In the genomic region with DNA sequence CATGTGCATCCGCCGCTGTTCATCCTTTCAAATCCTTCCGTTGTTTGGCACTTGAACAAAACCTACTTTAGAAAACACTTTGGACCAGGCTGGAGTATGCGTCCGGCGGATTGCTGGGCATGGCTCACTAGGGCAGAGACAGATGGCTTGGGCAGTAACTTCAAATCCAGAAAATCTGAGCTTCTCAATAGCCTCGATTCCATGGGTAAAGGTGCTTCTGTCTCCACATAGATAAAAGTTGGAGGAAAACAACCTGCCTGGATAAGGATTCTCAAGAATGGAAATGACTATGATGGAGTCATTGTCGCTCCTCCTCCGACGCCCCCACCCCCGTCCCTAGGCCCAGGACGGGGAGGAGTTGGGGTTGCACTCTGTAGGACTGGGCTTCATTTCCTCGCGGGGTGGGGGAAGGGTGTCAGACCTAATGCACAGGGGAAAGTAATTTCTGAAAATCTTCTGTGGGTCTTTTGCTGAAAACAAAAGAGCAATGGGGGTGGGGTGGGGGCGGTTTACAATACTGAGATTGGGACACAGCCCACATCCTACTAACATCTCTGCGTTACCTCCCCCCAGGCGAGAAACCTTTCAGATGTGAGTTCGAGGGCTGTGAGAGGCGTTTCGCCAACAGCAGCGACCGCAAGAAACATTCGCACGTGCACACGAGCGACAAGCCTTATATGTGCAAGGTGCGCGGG, we compare ENCODE assay signal across 13 mouse cellular contexts. TPM values are rescaled to one million over a fixed set of nuclear protein-coding genes. Genes with fewer than 3 reads are reported as not detected.
DNase-seq lines count a peak whose midpoint lies in the region; ATAC-seq and TF ChIP-seq lines count a peak whose summit lies in the region.
"Had no signal": no experiment of that assay in that cellular context is flagged by ENCODE, and none has a peak within 500 bp of the region (broad histone marks: within the 10 kb centered on the region; RNA-seq: fewer than 3 reads in every experiment).

No protein-coding gene starts in this region.

- H3K4me1 ChIP-seq in heart, adult 2 months (ENCODE audit: control insufficient read depth, insufficient read depth, low read length): no peaks in the 10 kb centered on the region
- peaks cover 63% of the 10 kb centered on the region for H3K4me1 ChIP-seq in hindbrain, embryonic 10.5 days (replicated peaks)
- no peaks in the 10 kb centered on the region for H3K4me1 ChIP-seq in midbrain, postnatal 0 days (ENCODE audit: insufficient read depth, low read length)
- H3K4me1 ChIP-seq: liver, embryonic 13.5 days had no signal

- WGBS in heart, adult 2 months: 3% methylated on average over 28 of the region's 28 CpGs
- WGBS in hindbrain, embryonic 10.5 days: 1% methylated on average over 28 of the region's 28 CpGs
- 4% methylated on average over 28 of the region's 28 CpGs for WGBS in midbrain, postnatal 0 days

- no peak overlapping the region for H3K4me3 ChIP-seq in heart, adult 2 months
- H3K4me3 ChIP-seq in hindbrain, embryonic 10.5 days: peak overlapping the region; percentile 67
- H3K4me3 ChIP-seq in midbrain, postnatal 0 days (ENCODE audit: low read depth, low read length): no peak overlapping the region
- H3K4me3 ChIP-seq: liver, embryonic 13.5 days; myocyte had no signal

- peak; percentile 79 for DNase-seq in heart, adult 11 months
- no peak for DNase-seq in heart, adult 2 months
- peak; percentile 82 to 85 for DNase-seq in cerebellum, postnatal 14 days
- DNase-seq in hindbrain, embryonic 10.5 days (ENCODE audit: low spot score): peak; percentile 73
- no peak for DNase-seq in midbrain, postnatal 0 days (ENCODE audit: low spot score)
- DNase-seq in gastrocnemius, postnatal 25 days: no peak
- no peak for DNase-seq in kidney, postnatal 4 days
- DNase-seq in frontal cortex, postnatal 36 days (ENCODE audit: low spot score in 2 of 2): no peak
- DNase-seq: liver, embryonic 13.5 days had no signal

- H3K27ac ChIP-seq in heart, adult 2 months: no peak overlapping the region
- H3K27ac ChIP-seq in hindbrain, embryonic 10.5 days: peak overlapping the region; percentile 98
- peak overlapping the region; percentile 84 for H3K27ac ChIP-seq in midbrain, postnatal 0 days (ENCODE audit: low read depth, low read length)
- H3K27ac ChIP-seq: liver, embryonic 13.5 days had no signal

- intact Hi-C loops in heart, adult 2 months (cut with DNase I): no loop called here

- H3K36me3 ChIP-seq in heart, adult 2 months (ENCODE audit: control insufficient read depth, insufficient read depth, low read length): no peaks in the 10 kb centered on the region
- no peaks in the 10 kb centered on the region for H3K36me3 ChIP-seq in hindbrain, embryonic 10.5 days
- H3K36me3 ChIP-seq in midbrain, postnatal 0 days (ENCODE audit: insufficient read depth, low read length): no peaks in the 10 kb centered on the region
- H3K36me3 ChIP-seq: liver, embryonic 13.5 days had no signal

- no peak overlapping the region for H3K9ac ChIP-seq in heart, adult 2 months (ENCODE audit: low read depth, low read length)
- H3K9ac ChIP-seq in midbrain, postnatal 0 days (replicated peaks; ENCODE audit: low read length, poor library complexity, severe bottlenecking): no peak overlapping the region; the same call in 1 of the 2 replicates
- H3K9ac ChIP-seq: liver, embryonic 13.5 days had no signal

- TF ChIP-seq EP300 in heart, adult 2 months (IDR thresholded peaks at IDR 0.05; ENCODE audit: insufficient read depth, low read depth, low read length): no peak

- H3K79me2 ChIP-seq in heart, adult 2 months (replicated peaks; ENCODE audit: control insufficient read depth, insufficient read depth, low read length): no peaks in the 10 kb centered on the region

- no peak for ATAC-seq in midbrain, postnatal 0 days (ENCODE audit: low FRiP score)

- H3K27me3 ChIP-seq in heart, adult 2 months (ENCODE audit: control insufficient read depth, insufficient read depth, low read length): peaks cover 41% of the 10 kb centered on the region
- H3K27me3 ChIP-seq in hindbrain, embryonic 10.5 days (ENCODE audit: insufficient read depth, poor library complexity, severe bottlenecking): peaks cover 98% of the 10 kb centered on the region
- peaks cover 62% of the 10 kb centered on the region for H3K27me3 ChIP-seq in midbrain, postnatal 0 days (ENCODE audit: insufficient read depth, low read length)

- TF ChIP-seq CTCF in heart, adult 2 months (IDR thresholded peaks at IDR 0.05): no peak
- TF ChIP-seq CTCF in midbrain, postnatal 0 days (IDR thresholded peaks at IDR 0.05): no peak

- no peak for TF ChIP-seq POLR2A in heart, adult 2 months (IDR thresholded peaks at IDR 0.05; ENCODE audit: insufficient read depth, low read depth, low read length)

- H3K9me3 ChIP-seq in hindbrain, embryonic 10.5 days: no peaks in the 10 kb centered on the region
- H3K9me3 ChIP-seq in midbrain, postnatal 0 days (ENCODE audit: low read length): no peaks in the 10 kb centered on the region
- H3K9me3 ChIP-seq: liver, embryonic 13.5 days had no signal

- H3K4me2 ChIP-seq in midbrain, postnatal 0 days (ENCODE audit: low read depth, low read length, poor library complexity, severe bottlenecking): peak overlapping the region; percentile 36
- H3K4me2 ChIP-seq: liver, embryonic 13.5 days had no signal

RNA-seq across cellular contexts. Expression of a gene that starts 18.0 kb away (rescaled TPM):
- not detected for total RNA-seq in heart, adult 2 months (2021)
- 0.08 TPM in 1 of 2 replicates, not detected in the other for polyA plus RNA-seq in heart, adult 2 months (2012; rRNA removed)
- polyA plus RNA-seq in hindbrain, embryonic 10.5 days (2016; fragmentation: Nextera tagmentation; extraction: Ambion mirVana): 6.9 and 8.1 TPM in 2 replicates
- total RNA-seq in midbrain, postnatal 0 days (2014; rRNA removed): 91.8 and 146 TPM in 2 replicates
- polyA plus RNA-seq in midbrain, postnatal 0 days (2015; fragmentation: Nextera tagmentation; extraction: Ambion mirVana): 4.1 and 8.2 TPM in 2 replicates
- 1 to 10 TPM in 1 of 2 experiments, under 1 TPM in 1; 0.08 to 1.9 TPM for total RNA-seq in gastrocnemius, postnatal 25 days (2021)
- total RNA-seq: common myeloid progenitor, adult 5-6 weeks had no signal
- polyA plus RNA-seq: gonadal fat pad, adult 2 months; kidney, embryonic 16.5 days had no signal

RNA-seq across cellular contexts. Expression of a gene that starts 21.4 kb away (rescaled TPM):
- total RNA-seq in heart, adult 2 months (2021): not detected
- polyA plus RNA-seq in heart, adult 2 months (2012; rRNA removed): not detected in 2 replicates
- polyA plus RNA-seq in hindbrain, embryonic 10.5 days (2016; fragmentation: Nextera tagmentation; extraction: Ambion mirVana): 16.9 and 19.8 TPM in 2 replicates
- 54.7 and 73.4 TPM in 2 replicates for total RNA-seq in midbrain, postnatal 0 days (2014; rRNA removed)
- polyA plus RNA-seq in midbrain, postnatal 0 days (2015; fragmentation: Nextera tagmentation; extraction: Ambion mirVana): 22.2 and 33.5 TPM in 2 replicates
- not detected for total RNA-seq in gastrocnemius, postnatal 25 days (2021)
- total RNA-seq: common myeloid progenitor, adult 5-6 weeks had no signal
- polyA plus RNA-seq: gonadal fat pad, adult 2 months; kidney, embryonic 16.5 days; liver, embryonic 13.5 days had no signal

Comparison
In these comparisons a context has a peak if more than half of its experiments do, and no peak if none do; other contexts are left out.
1. DNase-seq: peak in heart, adult 11 months (single experiment), cerebellum, postnatal 14 days (2 of 2) and hindbrain, embryonic 10.5 days (single experiment); none in heart, adult 2 months (0 of 2), midbrain, postnatal 0 days (single experiment), gastrocnemius, postnatal 25 days (single experiment), kidney, postnatal 4 days (0 of 2) and frontal cortex, postnatal 36 days (0 of 2).
2. RNA of a gene that starts 18.0 kb away (total RNA-seq): 91.8 to 146 TPM in midbrain, postnatal 0 days; 0.08 to 1.9 TPM in gastrocnemius, postnatal 25 days and not detected in heart, adult 2 months; every median in the first group is over 10 times any median in the second.
3. RNA of a gene that starts 21.4 kb away (total RNA-seq): 54.7 to 73.4 TPM in midbrain, postnatal 0 days; not detected in gastrocnemius, postnatal 25 days and not detected in heart, adult 2 months; every median in the first group is over 10 times any median in the second.